Mouse (Mus musculus) small intestine, adult 2 months (tissue): ENCODE results near the gene Pla2g7. TPM values are rescaled to one million over a fixed set of nuclear protein-coding genes. Genes with fewer than 3 reads are reported as not detected.
A peak's percentile ranks its signal among the peaks of the same experiment; 100 is the strongest.

Source experiments
- H3K27ac ChIP-seq: fragments of 200-500 bp; 2 replicates; pipeline ENCODE4 v1.5.1; 2012; ENCODE audit warnings: low read depth, low read length, control low read depth, inconsistent platforms; ENCODE audit not compliant: insufficient read depth
- H3K27me3 ChIP-seq: fragments of 200-500 bp; 2 replicates; pipeline ENCODE4 v1.6.1; 2012; ENCODE audit warnings: mild to moderate bottlenecking, moderate library complexity, low read length, inconsistent platforms; ENCODE audit not compliant: control insufficient read depth, insufficient read depth
- H3K36me3 ChIP-seq: fragments of 200-500 bp; 2 replicates; pipeline ENCODE4 v1.6.1; 2012; ENCODE audit warnings: mild to moderate bottlenecking, low read length, control low read depth, inconsistent platforms; ENCODE audit not compliant: control insufficient read depth, insufficient read depth
- H3K4me1 ChIP-seq: fragments of 200-500 bp; 2 replicates; pipeline ENCODE4 v1.6.1; 2012; ENCODE audit warnings: low read length, inconsistent platforms, mixed read lengths; ENCODE audit not compliant: control insufficient read depth, insufficient read depth, insufficient read length
- H3K4me3 ChIP-seq: fragments of 200-500 bp; 2 replicates; pipeline ENCODE4 v1.5.1; 2012; ENCODE audit warnings: low read depth, mild to moderate bottlenecking, control low read depth, inconsistent platforms, low read length, moderate library complexity
- CTCF ChIP-seq: fragments of 200-500 bp; IDR thresholded peaks from 2 replicates; pipeline ENCODE4 v1.5.1; 2012; ENCODE audit warnings: low read depth, mild to moderate bottlenecking, control low read depth, inconsistent platforms, low read length, moderate library complexity, mixed read lengths; ENCODE audit not compliant: insufficient replicate concordance, insufficient read length; ENCODE audit errors: extremely low read depth
- POLR2A ChIP-seq: fragments of 200-500 bp; IDR thresholded peaks from 2 replicates; pipeline ENCODE4 v1.6.1; 2012; ENCODE audit warnings: low read depth, mild to moderate bottlenecking, control low read depth, inconsistent platforms, low read length, moderate library complexity
- WGBS: fragments of 180-500 bp; shearing (Covaris S2); methylation state at CpG from one replicate; pipeline ENCODE4 v1.1.7; 2018; 5-methylcytosine and 5-hydroxymethylcytosine counted together
- polyA plus RNA-seq: library from polyadenylated mRNA; depleted of rRNA; stranded (reverse); fragments of >200 nt; gene quantifications from 2 replicates; pipeline ENCODE4 v1.2.3, GENCODE M21; 2012

Gene Pla2g7
- polyA plus RNA-seq, 1 experiment, result 3.8 TPM

DNA sequence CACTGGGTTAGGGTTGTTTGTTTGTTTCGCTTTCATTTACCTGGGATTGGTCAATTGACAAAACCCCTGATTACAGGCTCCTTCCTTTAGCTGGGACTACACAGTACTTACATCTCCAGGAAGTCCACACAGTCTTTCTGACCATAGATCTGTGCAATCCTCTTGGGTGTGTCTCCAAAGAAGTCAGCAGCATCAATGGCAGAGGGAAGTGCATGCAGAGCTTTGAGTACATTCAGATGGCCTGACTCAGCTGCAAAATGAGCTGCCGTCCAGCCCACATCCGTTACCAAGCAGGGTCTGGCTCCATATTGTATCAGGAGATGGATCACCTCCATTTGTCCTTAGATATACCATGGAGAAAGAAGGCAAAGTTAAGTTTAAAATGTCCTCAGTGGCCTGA lies 29.1 kb upstream of the Pla2g7 start:
- WGBS, result 84% methylated on average over 3 of the region's 3 CpGs
- H3K4me3 ChIP-seq, result no peak overlapping the region
- no peak for TF ChIP-seq POLR2A
- TF ChIP-seq CTCF, result no peak
- H3K27ac ChIP-seq, result no peak overlapping the region
- H3K27me3 ChIP-seq, result no peaks in the 10 kb centered on the region
- H3K4me1 ChIP-seq, result no peaks in the 10 kb centered on the region; the same call in 1 of the 2 replicates
- H3K36me3 ChIP-seq, result no peaks in the 10 kb centered on the region

DNA sequence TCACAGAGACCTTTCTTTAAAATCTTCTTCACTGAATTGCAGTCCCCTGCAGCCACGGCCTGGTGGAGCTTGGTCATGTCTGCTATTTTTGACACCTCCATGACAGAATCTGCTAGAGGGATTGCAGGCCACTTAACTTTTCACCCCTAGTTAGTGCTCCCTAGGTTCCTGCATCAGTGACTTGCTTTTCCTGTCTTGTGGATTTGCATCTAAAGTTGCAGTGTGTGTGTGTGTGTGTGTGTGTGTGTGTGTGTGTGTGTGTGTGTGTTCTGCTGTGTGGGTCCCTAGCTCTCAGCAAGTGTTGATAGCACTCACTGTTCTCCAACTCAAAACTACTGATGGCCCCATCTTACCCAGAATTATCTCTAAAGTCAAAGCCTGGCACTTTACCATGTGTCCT lies 24.4 kb upstream of the Pla2g7 start, which contains the start of gene Ankrd66:
TSS of gene Ankrd66 (minus strand) at position 101 of the 400 bp plus-strand sequence.
- H3K4me3 ChIP-seq, result no peak within 1 kb of the TSS
- no peaks in the 10 kb centered on the region for H3K36me3 ChIP-seq
- no peak within 1 kb of the TSS for H3K27ac ChIP-seq
- TF ChIP-seq POLR2A (no peak), CTCF (no peak)
- no peaks in the 10 kb centered on the region; the same call in 1 of the 2 replicates for H3K4me1 ChIP-seq
- WGBS, result 75% methylated on average over 1 of the region's 1 CpGs
- H3K27me3 ChIP-seq, result no peaks in the 10 kb centered on the region

GRCm38 (mm10) chr17:43544040-43544439 lies 23.9 kb upstream of the Pla2g7 start:
- Histone ChIP-seq H3K4me1 (no peaks in the 10 kb centered on the region; the same call in none of the 2 replicates), H3K27me3 (no peaks in the 10 kb centered on the region), H3K4me3 (no peak overlapping the region), H3K27ac (no peak overlapping the region), H3K36me3 (no peaks in the 10 kb centered on the region)
- TF ChIP-seq CTCF (no peak), POLR2A (no peak)
- WGBS, result 65% methylated on average over 4 of the region's 4 CpGs

- 74% methylated on average over 3 of the region's 3 CpGs for WGBS
- no peak for TF ChIP-seq POLR2A
- no peak for TF ChIP-seq CTCF
- Histone ChIP-seq H3K36me3 (no peaks in the 10 kb centered on the region), H3K4me3 (no peak overlapping the region), H3K27ac (no peak overlapping the region), H3K27me3 (no peaks in the 10 kb centered on the region), H3K4me1 (no peaks in the 10 kb centered on the region; the same call in 1 of the 2 replicates)
Measured at GRCm38 (mm10) chr17:43551122-43551630, 16.7 kb upstream of the Pla2g7 start.

- TF ChIP-seq CTCF (no peak), POLR2A (no peak)
Measured at GRCm38 (mm10) chr17:43554516-43555403, 13.1 kb upstream of the Pla2g7 start.

DNA sequence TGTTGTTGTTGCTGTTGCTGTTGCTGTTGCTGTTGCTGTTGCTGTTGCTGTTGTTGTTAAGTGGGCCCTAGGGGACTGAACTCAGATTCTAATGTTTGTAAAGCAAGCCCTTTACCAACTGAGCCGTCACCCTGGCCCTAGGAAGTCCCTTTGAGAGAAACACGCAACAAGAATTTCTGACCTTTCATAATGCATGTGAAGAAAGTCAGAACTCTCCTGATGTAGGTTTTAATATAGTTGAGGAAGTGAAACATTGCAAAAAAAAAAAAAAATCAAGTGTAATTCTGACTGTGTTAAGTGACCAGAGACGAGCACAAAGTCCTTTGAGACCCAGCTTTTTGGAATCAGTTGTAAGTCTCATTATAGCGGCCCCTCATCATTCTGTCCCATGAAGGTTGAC lies 10.8 kb upstream of the Pla2g7 start:
- no peak overlapping the region for H3K4me3 ChIP-seq
- 85% methylated on average over 4 of the region's 4 CpGs for WGBS
- peak overlapping the region; percentile 84 for H3K27ac ChIP-seq
- H3K4me1 ChIP-seq, result peaks cover 5% of the 10 kb centered on the region; the same call in 1 of the 2 replicates
- no peaks in the 10 kb centered on the region for H3K27me3 ChIP-seq
- H3K36me3 ChIP-seq, result no peaks in the 10 kb centered on the region
- TF ChIP-seq CTCF, result no peak
- no peak for TF ChIP-seq POLR2A

More at GRCm38 (mm10) chr17:43554516-43555403, 13.1 kb upstream of the Pla2g7 start:
- Histone ChIP-seq H3K4me1 (peaks cover 5% of the 10 kb centered on the region; the same call in 1 of the 2 replicates), H3K27me3 (no peaks in the 10 kb centered on the region), H3K4me3 (no peak overlapping the region), H3K36me3 (no peaks in the 10 kb centered on the region), H3K27ac (no peak overlapping the region)
- WGBS, result 19% methylated on average over 12 of the region's 12 CpGs

GRCm38 (mm10) chr17:43557541-43558090 lies 10.3 kb upstream of the Pla2g7 start:
- WGBS, result 32% methylated on average over 6 of the region's 6 CpGs
- peaks cover 5% of the 10 kb centered on the region; the same call in 1 of the 2 replicates for H3K4me1 ChIP-seq
- no peaks in the 10 kb centered on the region for H3K36me3 ChIP-seq
- no peak overlapping the region for H3K4me3 ChIP-seq
- H3K27me3 ChIP-seq, result no peaks in the 10 kb centered on the region
- TF ChIP-seq CTCF (no peak), POLR2A (no peak)
- H3K27ac ChIP-seq, result peak overlapping the region; percentile 84
